Mouse (Mus musculus): ENCODE results near the gene Rfx4. TPM values are rescaled to one million over a fixed set of nuclear protein-coding genes. Genes with fewer than 3 reads are reported as not detected.
A peak's percentile ranks its signal among the peaks of the same experiment; 100 is the strongest.

The Rfx4 gene
- polyA plus RNA-seq, 1 experiment from 2014 or later = 0.19 TPM

- ATAC-seq (ENCODE audit: low FRiP score, low TSS enrichment) = peak; percentile 48; the same call in 1 of the 2 replicates
- WGBS = under 1% methylated on average over 65 of the region's 66 CpGs
- Histone ChIP-seq H3K4me2 (replicated peaks; ENCODE audit: low read depth, low read length) (peak overlapping the region; percentile 38), H3K4me3 (ENCODE audit: low read length) (peak overlapping the region; percentile 33), H3K9me3 (ENCODE audit: control insufficient read depth, low read length) (no peaks in the 10 kb centered on the region), H3K4me1 (ENCODE audit: control insufficient read depth, insufficient read depth, low read length) (peaks cover 26% of the 10 kb centered on the region), H3K36me3 (ENCODE audit: control insufficient read depth, insufficient read depth, low read length) (no peaks in the 10 kb centered on the region), H3K9ac (ENCODE audit: low read depth, low read length) (no peak overlapping the region; the same call in 1 of the 2 replicates), H3K27me3 (ENCODE audit: control insufficient read depth, insufficient read depth, low read length) (peaks cover 76% of the 10 kb centered on the region), H3K27ac (ENCODE audit: low read depth, low read length) (no peak overlapping the region)
Measured at GRCm38 (mm10) chr10:84754851-84755785, 744 bp upstream of the Rfx4 start.

GRCm38 (mm10) chr10:84756435-84757095 is 703 bp downstream of the Rfx4 start:
- ATAC-seq (ENCODE audit: low FRiP score, low TSS enrichment) = no peak

GRCm38 (mm10) chr10:84757426-84758199 is 1.8 kb downstream of the Rfx4 start:
- Histone ChIP-seq H3K4me1 (ENCODE audit: control insufficient read depth, insufficient read depth, low read length) (peaks cover 26% of the 10 kb centered on the region), H3K36me3 (ENCODE audit: control insufficient read depth, insufficient read depth, low read length) (no peaks in the 10 kb centered on the region), H3K4me3 (ENCODE audit: low read length) (no peak overlapping the region), H3K27ac (ENCODE audit: low read depth, low read length) (no peak overlapping the region), H3K4me2 (replicated peaks; ENCODE audit: low read depth, low read length) (no peak overlapping the region), H3K27me3 (ENCODE audit: control insufficient read depth, insufficient read depth, low read length) (peaks cover 91% of the 10 kb centered on the region), H3K9ac (ENCODE audit: low read depth, low read length) (no peak overlapping the region), H3K9me3 (ENCODE audit: control insufficient read depth, low read length) (no peaks in the 10 kb centered on the region)
- WGBS = 5% methylated on average over 22 of the region's 22 CpGs
- ATAC-seq (ENCODE audit: low FRiP score, low TSS enrichment) = no peak

More at GRCm38 (mm10) chr10:84756435-84757095, 703 bp downstream of the Rfx4 start:
- H3K27me3 ChIP-seq (ENCODE audit: control insufficient read depth, insufficient read depth, low read length) = peaks cover 87% of the 10 kb centered on the region
- peak overlapping the region; percentile 38 for H3K4me2 ChIP-seq (replicated peaks; ENCODE audit: low read depth, low read length)
- WGBS = 1% methylated on average over 39 of the region's 42 CpGs
- H3K9ac ChIP-seq (ENCODE audit: low read depth, low read length) = no peak overlapping the region
- no peaks in the 10 kb centered on the region for H3K36me3 ChIP-seq (ENCODE audit: control insufficient read depth, insufficient read depth, low read length)
- H3K4me1 ChIP-seq (ENCODE audit: control insufficient read depth, insufficient read depth, low read length) = peaks cover 26% of the 10 kb centered on the region
- peak overlapping the region; percentile 33 for H3K4me3 ChIP-seq (ENCODE audit: low read length)
- H3K9me3 ChIP-seq (ENCODE audit: control insufficient read depth, low read length) = no peaks in the 10 kb centered on the region
- no peak overlapping the region for H3K27ac ChIP-seq (ENCODE audit: low read depth, low read length)

- ATAC-seq (ENCODE audit: low FRiP score, low TSS enrichment) = no peak
- H3K9me3 ChIP-seq (ENCODE audit: control insufficient read depth, low read length) = no peaks in the 10 kb centered on the region
- peaks cover 88% of the 10 kb centered on the region for H3K27me3 ChIP-seq (ENCODE audit: control insufficient read depth, insufficient read depth, low read length)
- no peak overlapping the region for H3K4me3 ChIP-seq (ENCODE audit: low read length)
- no peak overlapping the region for H3K4me2 ChIP-seq (replicated peaks; ENCODE audit: low read depth, low read length)
- no peak overlapping the region for H3K9ac ChIP-seq (ENCODE audit: low read depth, low read length)
- H3K27ac ChIP-seq (ENCODE audit: low read depth, low read length) = no peak overlapping the region
- 6% methylated on average over 5 of the region's 5 CpGs for WGBS
- H3K4me1 ChIP-seq (ENCODE audit: control insufficient read depth, insufficient read depth, low read length) = peaks cover 26% of the 10 kb centered on the region
- H3K36me3 ChIP-seq (ENCODE audit: control insufficient read depth, insufficient read depth, low read length) = no peaks in the 10 kb centered on the region
Measured at GRCm38 (mm10) chr10:84758200-84758468, 2.3 kb downstream of the Rfx4 start.

- no peak for ATAC-seq (ENCODE audit: low FRiP score, low TSS enrichment)
- H3K4me3 ChIP-seq (ENCODE audit: low read length) = peak overlapping the region; percentile 35
- no peak overlapping the region for H3K27ac ChIP-seq (ENCODE audit: low read depth, low read length)
- no peak overlapping the region; the same call in 1 of the 2 replicates for H3K4me2 ChIP-seq (replicated peaks; ENCODE audit: low read depth, low read length)
- H3K4me1 ChIP-seq (ENCODE audit: control insufficient read depth, insufficient read depth, low read length) = peaks cover 26% of the 10 kb centered on the region
- no peak overlapping the region for H3K9ac ChIP-seq (ENCODE audit: low read depth, low read length)
- under 1% methylated on average over 51 of the region's 51 CpGs for WGBS
- peaks cover 86% of the 10 kb centered on the region for H3K27me3 ChIP-seq (ENCODE audit: control insufficient read depth, insufficient read depth, low read length)
- H3K36me3 ChIP-seq (ENCODE audit: control insufficient read depth, insufficient read depth, low read length) = no peaks in the 10 kb centered on the region
- H3K9me3 ChIP-seq (ENCODE audit: control insufficient read depth, low read length) = no peaks in the 10 kb centered on the region
Measured at GRCm38 (mm10) chr10:84758483-84759431, 2.9 kb downstream of the Rfx4 start.

GRCm38 (mm10) chr10:84759511-84760117 is 3.8 kb downstream of the Rfx4 start:
- Histone ChIP-seq H3K9ac (ENCODE audit: low read depth, low read length) (peak overlapping the region; percentile 20; the same call in 1 of the 2 replicates), H3K9me3 (ENCODE audit: control insufficient read depth, low read length) (no peaks in the 10 kb centered on the region), H3K4me1 (ENCODE audit: control insufficient read depth, insufficient read depth, low read length) (peaks cover 23% of the 10 kb centered on the region), H3K4me2 (replicated peaks; ENCODE audit: low read depth, low read length) (peak overlapping the region; percentile 53), H3K27me3 (ENCODE audit: control insufficient read depth, insufficient read depth, low read length) (peaks cover 77% of the 10 kb centered on the region), H3K36me3 (ENCODE audit: control insufficient read depth, insufficient read depth, low read length) (no peaks in the 10 kb centered on the region), H3K27ac (ENCODE audit: low read depth, low read length) (no peak overlapping the region), H3K4me3 (ENCODE audit: low read length) (peak overlapping the region; percentile 35)
- 5% methylated on average over 16 of the region's 16 CpGs for WGBS
- no peak for ATAC-seq (ENCODE audit: low FRiP score, low TSS enrichment)

GRCm38 (mm10) chr10:84760118-84761111 is 4.6 kb downstream of the Rfx4 start:
- Histone ChIP-seq H3K9me3 (ENCODE audit: control insufficient read depth, low read length) (no peaks in the 10 kb centered on the region), H3K27me3 (ENCODE audit: control insufficient read depth, insufficient read depth, low read length) (peaks cover 69% of the 10 kb centered on the region), H3K4me3 (ENCODE audit: low read length) (peak overlapping the region; percentile 35), H3K4me2 (replicated peaks; ENCODE audit: low read depth, low read length) (peak overlapping the region; percentile 53), H3K9ac (ENCODE audit: low read depth, low read length) (peak overlapping the region; percentile 20; the same call in 1 of the 2 replicates), H3K27ac (ENCODE audit: low read depth, low read length) (no peak overlapping the region), H3K36me3 (ENCODE audit: control insufficient read depth, insufficient read depth, low read length) (no peaks in the 10 kb centered on the region), H3K4me1 (ENCODE audit: control insufficient read depth, insufficient read depth, low read length) (peaks cover 15% of the 10 kb centered on the region)
- 6% methylated on average over 45 of the region's 46 CpGs for WGBS
- peak; percentile 63 for ATAC-seq (ENCODE audit: low FRiP score, low TSS enrichment)

Data from kidney, embryonic 14.5 days (tissue).